Mouse (Mus musculus) left cerebral cortex, postnatal 36 days (tissue): ENCODE results near the gene Gas7. TPM values are rescaled to one million over a fixed set of nuclear protein-coding genes. Genes with fewer than 3 reads are reported as not detected.

Experiments used
- DNase-seq, 2 experiments: peaks; one replicate each; pipeline ENCODE4 v3.0.0; 2021 to 2022; ENCODE audit warnings: low spot score in 2 of 2, mixed read lengths in 1 of 2
- intact Hi-C: fragments of 180-260 bp; cut with DNase I; formaldehyde crosslinking; loops from one replicate; pipeline ENCODE4 v1.15.1; 2025
- total RNA-seq, 2 experiments: library from RNA; stranded (reverse); gene quantifications; 2 replicates each; pipeline ENCODE4 v1.2.3; 2021

Gene Gas7
- total RNA-seq, 2 experiments from 2014 or later: 563 to 580 TPM

DNA sequence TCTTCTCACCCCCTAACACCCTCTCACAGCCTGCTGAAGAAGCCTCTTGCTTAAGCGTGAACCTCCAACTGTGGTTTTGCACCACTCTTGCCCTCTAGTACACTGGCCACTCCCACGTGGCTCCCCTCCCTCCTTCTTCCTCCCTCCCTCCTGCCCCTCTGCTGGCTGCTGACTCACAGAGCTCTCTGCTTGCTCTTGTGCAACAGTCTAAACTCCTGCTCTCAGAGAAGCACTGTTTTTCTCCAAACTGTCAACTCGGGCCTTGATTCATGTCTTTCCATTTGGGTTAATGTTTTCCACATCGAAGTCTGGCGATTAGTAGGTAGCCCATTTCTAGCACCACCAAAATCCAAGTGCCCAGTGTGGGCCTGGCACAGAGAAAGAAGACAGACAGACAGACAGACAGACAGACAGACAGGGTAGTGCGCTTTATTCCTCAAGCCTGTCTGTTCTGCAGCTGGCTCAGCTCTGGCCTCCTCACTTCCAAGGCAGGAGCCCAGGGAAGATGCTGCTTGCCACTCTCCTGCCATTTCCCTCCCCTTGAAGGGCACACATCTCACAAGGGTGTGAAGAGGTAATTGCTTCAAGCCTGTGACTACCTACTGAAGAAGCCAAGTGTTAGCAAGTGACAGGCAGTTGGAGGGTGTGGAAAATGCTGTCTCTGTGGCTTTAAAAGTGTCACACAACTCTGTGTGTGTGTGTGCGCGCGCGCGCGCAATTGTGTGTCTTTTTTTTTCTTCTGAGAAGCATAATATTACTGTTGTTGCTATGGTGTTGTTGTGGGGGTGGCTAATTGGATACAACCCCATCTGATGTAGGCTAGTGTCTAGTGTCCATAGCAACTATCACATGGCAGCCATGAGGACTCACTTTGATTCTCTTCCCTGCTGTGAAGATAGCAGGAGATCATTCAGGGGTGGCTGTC is 71.6 kb downstream of the Gas7 start:
- intact Hi-C loops: no loop called here
- DNase-seq: peak in 1 of 2 experiments; percentile 32

- intact Hi-C loops: no loop called here
- DNase-seq: no peak
Observed at GRCm38 (mm10) chr11:67531286-67531685, 76.0 kb downstream of the Gas7 start.

DNA sequence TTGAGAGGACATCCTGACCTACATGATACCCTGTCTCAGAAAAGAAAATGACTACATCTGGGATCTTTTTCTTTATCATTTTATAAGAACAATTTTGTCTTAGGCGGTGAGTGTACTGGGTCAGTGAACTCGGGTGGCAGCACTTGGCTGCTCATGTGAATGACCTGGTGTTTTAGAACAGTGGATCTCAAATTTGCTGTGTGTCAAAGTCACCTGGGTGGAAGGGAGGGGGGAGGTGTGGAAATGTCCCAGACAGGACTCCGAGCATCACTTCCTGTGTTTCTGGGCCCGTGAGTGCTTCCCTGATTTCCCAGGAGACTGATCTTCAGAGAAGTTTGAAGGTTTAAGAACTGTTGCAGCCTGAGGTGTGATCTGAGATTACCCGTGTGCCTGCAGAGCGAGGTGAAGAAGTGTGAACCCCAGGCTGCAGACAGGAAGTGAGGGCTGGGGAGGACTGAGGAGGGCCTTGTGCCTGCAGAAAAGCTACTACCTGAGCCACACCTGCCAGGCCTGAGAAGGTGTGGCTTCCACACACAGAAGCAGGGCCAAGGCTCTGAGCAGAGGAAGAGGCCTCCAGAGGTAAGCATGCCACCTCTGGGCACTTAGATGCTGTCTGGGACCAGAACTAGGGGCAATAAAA is 76.8 kb downstream of the Gas7 start:
- intact Hi-C loops: no loop called here

DNA sequence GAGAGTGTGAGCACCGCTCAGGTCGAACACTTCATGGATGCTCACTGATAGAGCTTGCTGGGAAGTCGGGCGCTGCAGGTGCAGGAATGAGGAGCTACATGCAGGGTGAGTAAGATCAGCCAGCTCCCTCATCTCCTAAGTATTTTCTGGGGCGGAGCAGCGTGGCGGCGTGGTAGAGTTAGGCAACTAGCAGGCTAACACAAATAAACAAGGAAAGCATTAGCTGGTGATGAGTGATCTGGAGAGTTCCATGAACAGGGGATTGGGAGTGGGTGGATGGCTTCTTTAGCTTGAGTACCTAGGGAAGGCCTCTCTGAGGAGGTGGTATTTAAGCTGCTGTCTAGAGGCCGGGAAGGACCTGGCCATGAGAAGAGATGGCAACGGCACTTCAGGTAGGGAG is 77.5 kb downstream of the Gas7 start:
- no peak for DNase-seq
- intact Hi-C loops: no loop called here

More for the DNA sequence above, 76.8 kb downstream of the Gas7 start:
- DNase-seq: no peak

GRCm38 (mm10) chr11:67533151-67533550 is 77.9 kb downstream of the Gas7 start:
- no peak for DNase-seq
- intact Hi-C loops: no loop called here

- DNase-seq: no peak
- intact Hi-C loops: no loop called here
Observed at GRCm38 (mm10) chr11:67535703-67536102, 80.5 kb downstream of the Gas7 start.

GRCm38 (mm10) chr11:67536413-67536812 is 81.2 kb downstream of the Gas7 start:
- intact Hi-C loops: no loop called here
- DNase-seq: no peak

GRCm38 (mm10) chr11:67537353-67537752 is 82.1 kb downstream of the Gas7 start:
- intact Hi-C loops: no loop called here
- DNase-seq: no peak

- intact Hi-C loops: no loop called here
- DNase-seq: peak in 1 of 2 experiments; percentile 24
Observed at GRCm38 (mm10) chr11:67538557-67538956, 83.3 kb downstream of the Gas7 start.

- DNase-seq: no peak
- intact Hi-C loops: no loop called here
Observed at GRCm38 (mm10) chr11:67544656-67545432, 89.6 kb downstream of the Gas7 start.

DNA sequence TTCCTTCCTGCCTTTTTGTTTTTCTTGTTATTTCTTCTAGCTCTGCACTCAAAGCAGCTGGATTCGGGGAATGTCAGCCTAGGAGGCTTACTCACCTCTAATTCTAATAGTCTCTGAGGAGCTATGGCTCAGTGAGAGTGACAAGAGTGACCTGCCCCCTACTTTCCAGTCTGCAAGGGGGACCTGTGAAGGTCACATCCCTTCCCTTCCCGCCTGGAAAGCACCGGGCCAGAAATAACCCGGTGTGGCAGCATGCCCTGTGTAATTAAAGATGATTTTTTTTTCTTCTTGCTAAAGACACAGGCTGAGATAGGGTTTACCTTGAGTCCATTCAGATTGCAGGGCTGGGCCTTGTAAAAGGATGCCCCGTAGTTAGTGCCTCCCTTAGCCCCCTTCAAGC is 91.3 kb downstream of the Gas7 start:
- intact Hi-C loops: no loop called here

GRCm38 (mm10) chr11:67549306-67549705 is 94.1 kb downstream of the Gas7 start:
- intact Hi-C loops: no loop called here
- DNase-seq: no peak

More for the DNA sequence above, 91.3 kb downstream of the Gas7 start:
- no peak for DNase-seq

DNA sequence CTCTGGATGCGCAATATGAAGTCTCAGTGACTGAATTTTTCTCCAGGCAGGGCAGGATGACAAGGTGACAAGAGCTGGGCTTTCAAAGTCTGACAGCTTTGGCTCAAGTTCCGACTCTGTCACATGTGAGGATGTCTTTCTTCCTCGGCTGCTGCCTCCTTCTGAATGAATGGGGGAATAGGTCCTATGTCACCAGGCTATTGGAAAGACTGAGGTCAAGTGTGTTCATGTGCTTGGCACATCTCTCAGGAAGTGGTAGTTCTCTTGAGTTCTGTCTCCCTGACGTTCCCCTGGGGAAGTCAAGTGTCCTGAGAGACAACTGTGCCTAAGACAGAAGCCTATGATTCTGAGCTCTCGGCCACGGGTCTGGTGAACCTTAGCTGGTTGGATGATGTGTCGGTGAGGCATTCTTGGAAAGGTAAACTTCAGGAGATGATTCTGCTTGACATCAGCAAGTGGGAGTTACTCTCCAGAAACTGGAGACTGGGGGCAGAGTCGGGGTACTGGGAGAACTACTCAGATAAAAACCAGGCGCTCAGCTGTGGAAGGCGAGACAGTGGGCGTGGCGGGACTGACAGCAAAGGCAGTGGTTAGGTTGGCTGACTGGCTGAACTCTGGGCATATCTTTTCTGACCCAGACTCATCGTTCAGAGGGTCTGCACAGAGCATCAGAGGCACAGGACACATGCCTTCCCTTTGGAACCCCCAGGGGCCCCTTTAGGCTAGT is 94.7 kb downstream of the Gas7 start:
- DNase-seq: no peak
- intact Hi-C loops: loop anchor here (5.0 kb wide), 1 partner anchor 47 kb away; no protein-coding TSS in a partner anchor

GRCm38 (mm10) chr11:67552400-67552799 is 97.2 kb downstream of the Gas7 start:
- intact Hi-C loops: loop anchor here (5.0 kb wide), 1 partner anchor 45 kb away; no protein-coding TSS in a partner anchor
- peak; percentile 43 to 45 for DNase-seq

- intact Hi-C loops: loop anchor here (5.0 kb wide), 1 partner anchor 43 kb away; no protein-coding TSS in a partner anchor
- peak; percentile 52 to 53 for DNase-seq
Observed at GRCm38 (mm10) chr11:67554276-67554675, 99.0 kb downstream of the Gas7 start.

- no peak for DNase-seq
- intact Hi-C loops: no loop called here
Observed at GRCm38 (mm10) chr11:67556360-67556759, 101.1 kb downstream of the Gas7 start.

DNA sequence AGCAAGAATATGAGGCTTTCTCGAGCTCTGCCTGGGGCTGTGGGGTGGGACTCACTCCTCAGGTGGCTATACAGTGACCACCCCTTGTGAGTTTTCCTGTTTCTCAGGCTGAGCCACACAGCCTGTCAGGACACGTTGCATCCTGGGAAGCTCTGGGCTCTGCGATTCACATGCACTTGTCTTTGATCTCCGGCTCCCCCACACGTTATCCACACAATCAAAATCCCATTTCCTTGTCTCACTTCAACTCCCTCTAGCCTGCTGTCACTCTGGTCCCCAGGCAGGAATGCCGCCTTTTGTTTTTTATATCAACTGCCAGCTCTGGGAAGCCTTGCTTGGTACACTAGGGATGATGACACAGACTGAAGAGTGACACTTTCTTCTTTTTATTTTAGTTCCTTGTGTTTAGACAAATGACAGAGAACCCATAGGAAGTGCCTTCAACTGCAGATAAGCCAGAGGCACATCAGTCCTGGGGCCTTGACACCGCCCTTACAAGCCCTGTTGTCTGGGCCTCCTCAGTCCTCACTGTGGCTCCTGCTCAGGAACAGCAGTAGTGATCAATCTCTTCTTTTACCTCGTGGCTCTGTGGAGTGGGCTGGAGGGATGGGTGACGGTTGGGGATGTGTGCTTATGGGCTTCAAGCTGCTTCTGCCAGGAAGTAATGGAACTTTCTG is 103.7 kb downstream of the Gas7 start:
- no peak for DNase-seq
- intact Hi-C loops: no loop called here

DNA sequence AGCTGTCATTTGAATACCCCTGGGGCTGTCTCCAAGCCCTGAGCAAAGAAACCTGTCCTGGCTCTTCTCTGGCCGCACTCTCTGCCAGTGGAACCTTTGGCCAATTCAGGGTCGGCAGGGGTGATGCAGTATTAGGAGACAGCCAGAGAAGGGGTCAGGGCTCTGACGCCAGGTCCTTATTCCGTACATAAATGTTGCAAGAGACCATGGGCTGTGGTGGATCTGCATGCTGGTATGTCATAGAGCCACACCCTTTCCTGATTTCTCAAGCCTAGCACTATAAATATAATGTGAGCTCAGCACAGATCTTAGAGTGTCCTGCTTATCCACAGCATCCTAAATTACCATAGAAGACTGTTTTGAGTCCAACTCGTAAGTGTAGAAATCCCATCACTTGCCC is 104.3 kb downstream of the Gas7 start:
- intact Hi-C loops: no loop called here
- no peak for DNase-seq

DNA sequence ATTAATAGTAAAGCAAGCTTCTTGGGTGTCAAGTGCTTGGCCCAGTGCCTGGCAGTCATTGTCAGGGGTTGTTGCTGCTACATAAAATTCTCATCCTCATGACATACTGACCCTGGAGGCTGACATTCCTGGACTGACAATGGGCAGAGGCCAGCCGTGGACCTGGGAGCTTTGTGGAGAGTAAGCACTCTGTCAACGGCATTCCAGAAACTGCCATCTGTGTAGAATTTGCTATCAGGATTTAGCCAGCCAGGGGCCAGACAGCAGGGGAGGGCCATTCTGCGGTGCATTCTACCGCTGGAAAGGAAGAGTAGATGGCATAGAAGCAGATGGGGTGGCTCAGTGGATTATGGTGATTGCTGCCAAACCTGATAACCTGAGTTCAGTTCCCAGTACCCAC is 106.4 kb downstream of the Gas7 start:
- intact Hi-C loops: no loop called here

More for the DNA sequence above, 106.4 kb downstream of the Gas7 start:
- DNase-seq: no peak
